Mouse (Mus musculus) hindbrain, embryonic 10.5 days (tissue): ENCODE measurements around the gene Mrpl2. TPM values are rescaled to one million over a fixed set of nuclear protein-coding genes. Genes with fewer than 3 reads are reported as not detected.
A peak's percentile ranks its signal among the peaks of the same experiment; 100 is the strongest.

Source experiments
- DNase-seq: peaks from one replicate; pipeline ENCODE4 v3.0.0-alpha.2; 2017; ENCODE audit warnings: low spot score
- H3K27ac ChIP-seq: fragments of 300-500 bp; sonication (generic); 2 replicates; pipeline ENCODE4 v1.5.1; 2016; ENCODE audit warnings: mild to moderate bottlenecking, moderate library complexity
- H3K27me3 ChIP-seq: fragments of 300-500 bp; sonication (generic); 2 replicates; pipeline ENCODE4 v1.6.1; 2016; ENCODE audit warnings: mild to moderate bottlenecking; ENCODE audit not compliant: poor library complexity, insufficient read depth, severe bottlenecking
- H3K36me3 ChIP-seq: fragments of 300-500 bp; sonication (generic); 2 replicates; pipeline ENCODE4 v1.6.1; 2016; ENCODE audit warnings: mild to moderate bottlenecking, moderate library complexity
- H3K4me1 ChIP-seq: fragments of 300-500 bp; sonication (generic); replicated peaks from 2 replicates; pipeline ENCODE4 v1.6.1; 2016; ENCODE audit warnings: mild to moderate bottlenecking
- H3K4me3 ChIP-seq: fragments of 300-500 bp; sonication (generic); 2 replicates; pipeline ENCODE4 v1.5.1; 2016; ENCODE audit warnings: mild to moderate bottlenecking, moderate library complexity
- H3K9me3 ChIP-seq: fragments of 300-500 bp; sonication (generic); 2 replicates; pipeline ENCODE4 v1.6.1; 2016; ENCODE audit warnings: mild to moderate bottlenecking, moderate library complexity
- WGBS: fragments of 180-500 bp; shearing (Covaris S2); methylation state at CpG from one replicate; pipeline ENCODE4 v1.1.7; 2016; 5-methylcytosine and 5-hydroxymethylcytosine counted together
- polyA plus RNA-seq: library from polyadenylated mRNA; unstranded; fragments of >200 nt; fragmentation: Nextera tagmentation; extraction: Ambion mirVana; gene quantifications from 2 replicates; pipeline ENCODE4 v1.2.1, GENCODE M21; 2016

The Mrpl2 gene
- polyA plus RNA-seq, 1 experiment from 2014 or later, result 115 TPM

- H3K36me3 ChIP-seq, result peaks cover 33% of the 10 kb centered on the region
- DNase-seq, result peak; percentile 75
- 3% methylated on average over 12 of the region's 12 CpGs for WGBS
- peak overlapping the region; percentile 96 for H3K27ac ChIP-seq
- peak overlapping the region; percentile 98 for H3K4me3 ChIP-seq
- H3K9me3 ChIP-seq, result no peaks in the 10 kb centered on the region
- H3K4me1 ChIP-seq, result peaks cover 77% of the 10 kb centered on the region
- no peaks in the 10 kb centered on the region for H3K27me3 ChIP-seq
These were observed 16.2 kb upstream of the Mrpl2 start for GRCm38 (mm10) chr17:46629685-46630441.

GRCm38 (mm10) chr17:46636831-46637523 lies 9.1 kb upstream of the Mrpl2 start:
- DNase-seq, result peak; percentile 49
- Histone ChIP-seq H3K4me1 (peaks cover 21% of the 10 kb centered on the region), H3K27me3 (no peaks in the 10 kb centered on the region), H3K27ac (peak overlapping the region; percentile 82), H3K9me3 (no peaks in the 10 kb centered on the region), H3K4me3 (peak overlapping the region; percentile 23), H3K36me3 (peaks cover 67% of the 10 kb centered on the region)
- WGBS, result 29% methylated on average over 15 of the region's 15 CpGs

- Histone ChIP-seq H3K27ac (no peak overlapping the region), H3K36me3 (peaks cover 47% of the 10 kb centered on the region), H3K9me3 (no peaks in the 10 kb centered on the region), H3K4me3 (no peak overlapping the region), H3K27me3 (no peaks in the 10 kb centered on the region), H3K4me1 (peaks cover 24% of the 10 kb centered on the region)
- no peak for DNase-seq
- WGBS, result 81% methylated on average over 9 of the region's 9 CpGs
These were observed 6.1 kb upstream of the Mrpl2 start for GRCm38 (mm10) chr17:46639929-46640328.

GRCm38 (mm10) chr17:46642060-46642459 lies 4.0 kb upstream of the Mrpl2 start:
- Histone ChIP-seq H3K9me3 (no peaks in the 10 kb centered on the region), H3K27me3 (no peaks in the 10 kb centered on the region), H3K36me3 (peaks cover 32% of the 10 kb centered on the region), H3K4me3 (no peak overlapping the region; the same call in 1 of the 2 replicates), H3K27ac (no peak overlapping the region), H3K4me1 (peaks cover 23% of the 10 kb centered on the region)
- 91% methylated on average over 17 of the region's 17 CpGs for WGBS
- no peak for DNase-seq

GRCm38 (mm10) chr17:46644152-46644805 lies 1.8 kb upstream of the Mrpl2 start:
- peaks cover 47% of the 10 kb centered on the region for H3K36me3 ChIP-seq
- peak overlapping the region; percentile 86 for H3K4me3 ChIP-seq
- H3K4me1 ChIP-seq, result peaks cover 26% of the 10 kb centered on the region
- H3K27me3 ChIP-seq, result no peaks in the 10 kb centered on the region
- no peak overlapping the region for H3K27ac ChIP-seq
- 87% methylated on average over 12 of the region's 12 CpGs for whole genome bisulfite sequencing
- H3K9me3 ChIP-seq, result no peaks in the 10 kb centered on the region
- no peak for DNase-seq

GRCm38 (mm10) chr17:46644916-46645475 lies 1.0 kb upstream of the Mrpl2 start:
- Histone ChIP-seq H3K27me3 (no peaks in the 10 kb centered on the region), H3K36me3 (peaks cover 41% of the 10 kb centered on the region), H3K4me3 (peak overlapping the region; percentile 86), H3K4me1 (peaks cover 34% of the 10 kb centered on the region), H3K27ac (peak overlapping the region; percentile 90), H3K9me3 (no peaks in the 10 kb centered on the region)
- WGBS, result 13% methylated on average over 11 of the region's 11 CpGs
- no peak for DNase-seq

- Histone ChIP-seq H3K4me3 (peak overlapping the region; percentile 86), H3K27ac (peak overlapping the region; percentile 90), H3K36me3 (peaks cover 30% of the 10 kb centered on the region), H3K27me3 (no peaks in the 10 kb centered on the region), H3K4me1 (peaks cover 47% of the 10 kb centered on the region), H3K9me3 (no peaks in the 10 kb centered on the region)
- under 1% methylated on average over 19 of the region's 19 CpGs for WGBS
- no peak for DNase-seq
These were observed 263 bp downstream of the Mrpl2 start for GRCm38 (mm10) chr17:46646322-46646662.

GRCm38 (mm10) chr17:46647279-46647678 lies 1.2 kb downstream of the Mrpl2 start:
- H3K27ac ChIP-seq, result no peak overlapping the region
- peaks cover 30% of the 10 kb centered on the region for H3K36me3 ChIP-seq
- peaks cover 56% of the 10 kb centered on the region for H3K4me1 ChIP-seq
- no peaks in the 10 kb centered on the region for H3K9me3 ChIP-seq
- peak overlapping the region; percentile 86; the same call in 1 of the 2 replicates for H3K4me3 ChIP-seq
- DNase-seq, result no peak
- 92% methylated on average over 7 of the region's 7 CpGs for WGBS
- no peaks in the 10 kb centered on the region for H3K27me3 ChIP-seq

GRCm38 (mm10) chr17:46648436-46648835 lies 2.4 kb downstream of the Mrpl2 start:
- H3K4me3 ChIP-seq, result no peak overlapping the region
- H3K4me1 ChIP-seq, result peaks cover 67% of the 10 kb centered on the region
- no peaks in the 10 kb centered on the region for H3K9me3 ChIP-seq
- H3K36me3 ChIP-seq, result peaks cover 40% of the 10 kb centered on the region
- no peaks in the 10 kb centered on the region for H3K27me3 ChIP-seq
- H3K27ac ChIP-seq, result no peak overlapping the region
- WGBS, result 89% methylated on average over 9 of the region's 9 CpGs
- no peak for DNase-seq

- WGBS, result 39% methylated on average over 15 of the region's 15 CpGs
- Histone ChIP-seq H3K4me1 (peaks cover 59% of the 10 kb centered on the region), H3K9me3 (no peaks in the 10 kb centered on the region), H3K27ac (peak overlapping the region; percentile 96), H3K4me3 (peak overlapping the region; percentile 65), H3K36me3 (peaks cover 54% of the 10 kb centered on the region), H3K27me3 (no peaks in the 10 kb centered on the region)
- DNase-seq, result no peak
These were observed 3.8 kb downstream of the Mrpl2 start for GRCm38 (mm10) chr17:46649811-46650210.

- Histone ChIP-seq H3K4me1 (peaks cover 53% of the 10 kb centered on the region), H3K36me3 (peaks cover 60% of the 10 kb centered on the region), H3K4me3 (peak within 1 kb of the TSS; percentile 65), H3K27me3 (no peaks in the 10 kb centered on the region), H3K9me3 (no peaks in the 10 kb centered on the region), H3K27ac (peak within 1 kb of the TSS; percentile 96)
- WGBS, result under 1% methylated on average over 58 of the region's 58 CpGs
- peak; percentile 94 for DNase-seq
These were observed 4.4 kb downstream of the Mrpl2 start, which contains the start of gene Cul7 for GRCm38 (mm10) chr17:46650232-46651031. Gene Cul7, plus strand, starts transcription at chr17:46650337.

GRCm38 (mm10) chr17:46651292-46651691 lies 5.3 kb downstream of the Mrpl2 start:
- peaks cover 69% of the 10 kb centered on the region for H3K36me3 ChIP-seq
- peak overlapping the region; percentile 96 for H3K27ac ChIP-seq
- no peaks in the 10 kb centered on the region for H3K9me3 ChIP-seq
- H3K27me3 ChIP-seq, result no peaks in the 10 kb centered on the region
- no peak for DNase-seq
- 78% methylated on average over 17 of the region's 17 CpGs for WGBS
- H3K4me1 ChIP-seq, result peaks cover 54% of the 10 kb centered on the region
- H3K4me3 ChIP-seq, result peak overlapping the region; percentile 65
